Mouse (Mus musculus): ENCODE measurements around the gene Ptov1. TPM values are rescaled to one million over a fixed set of nuclear protein-coding genes. Genes with fewer than 3 reads are reported as not detected.

Gene Ptov1
- total and polyA plus RNA-seq, 2 experiments from 2014 or later: 430 to 500 TPM

DNA sequence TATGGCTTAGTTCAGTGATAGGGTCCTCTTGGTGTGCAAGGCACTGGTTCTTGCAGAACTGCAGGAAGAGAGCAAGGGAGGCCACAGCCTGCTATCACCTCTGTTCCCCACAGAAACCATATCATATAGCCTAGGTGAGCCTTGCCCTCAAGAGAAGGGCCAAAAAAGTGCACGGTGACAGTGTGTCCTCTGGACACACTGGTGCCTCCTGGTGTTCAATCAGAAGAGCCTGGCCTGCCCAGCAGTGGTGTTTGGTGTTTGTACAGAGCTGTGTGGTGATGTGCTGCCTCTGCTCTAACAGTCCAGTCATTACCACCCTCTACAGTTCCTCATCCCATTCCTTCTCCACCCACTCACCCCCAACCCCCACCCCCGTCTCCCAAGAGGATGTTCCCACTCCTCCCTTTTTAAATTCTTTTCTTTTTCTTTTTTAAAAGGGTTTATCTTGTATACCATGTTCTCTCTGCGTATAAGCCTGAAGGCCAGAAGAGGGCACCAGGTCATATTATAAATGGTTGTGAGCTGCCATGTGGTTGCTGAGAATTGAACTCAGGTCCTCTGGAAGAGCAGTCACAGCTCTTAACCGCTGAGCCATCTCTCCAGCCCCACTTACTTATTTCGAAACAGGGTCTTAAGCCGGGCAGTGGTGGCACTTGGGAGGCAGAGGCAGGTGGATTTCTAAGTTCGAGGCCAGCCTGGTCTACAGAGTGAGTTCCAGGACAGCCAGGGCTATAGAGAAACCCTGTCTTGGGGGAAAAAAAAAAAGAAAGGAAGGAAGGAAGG lies 47.7 kb downstream of the Ptov1 start:
- WGBS: 86% methylated on average over 7 of the region's 7 CpGs
- Histone ChIP-seq H3K9me3 (ENCODE audit: low read length) (no peaks in the 10 kb centered on the region), H3K36me3 (ENCODE audit: insufficient read depth, low read length) (no peaks in the 10 kb centered on the region), H3K4me1 (ENCODE audit: insufficient read depth, low read length) (peaks cover 18% of the 10 kb centered on the region), H3K9ac (replicated peaks; ENCODE audit: low read length, poor library complexity, severe bottlenecking) (no peak overlapping the region), H3K4me3 (ENCODE audit: low read depth, low read length) (no peak overlapping the region), H3K27ac (ENCODE audit: low read depth, low read length) (no peak overlapping the region), H3K27me3 (ENCODE audit: insufficient read depth, low read length) (no peaks in the 10 kb centered on the region), H3K4me2 (ENCODE audit: low read depth, low read length, poor library complexity, severe bottlenecking) (no peak overlapping the region)
- no peak for TF ChIP-seq CTCF (IDR thresholded peaks at IDR 0.05)
- ATAC-seq (ENCODE audit: low FRiP score) (no peak), DNase-seq (ENCODE audit: low spot score) (no peak)

GRCm38 (mm10) chr7:44820525-44820924 lies 49.1 kb downstream of the Ptov1 start:
- TF ChIP-seq CTCF (IDR thresholded peaks at IDR 0.05): no peak
- H3K27me3 ChIP-seq (ENCODE audit: insufficient read depth, low read length): no peaks in the 10 kb centered on the region
- H3K4me3 ChIP-seq (ENCODE audit: low read depth, low read length): no peak overlapping the region
- no peak overlapping the region for H3K9ac ChIP-seq (replicated peaks; ENCODE audit: low read length, poor library complexity, severe bottlenecking)
- H3K36me3 ChIP-seq (ENCODE audit: insufficient read depth, low read length): no peaks in the 10 kb centered on the region
- H3K4me1 ChIP-seq (ENCODE audit: insufficient read depth, low read length): peaks cover 18% of the 10 kb centered on the region
- no peak for ATAC-seq (ENCODE audit: low FRiP score)
- WGBS: 91% methylated on average over 3 of the region's 3 CpGs
- H3K9me3 ChIP-seq (ENCODE audit: low read length): no peaks in the 10 kb centered on the region
- no peak overlapping the region for H3K27ac ChIP-seq (ENCODE audit: low read depth, low read length)
- no peak overlapping the region for H3K4me2 ChIP-seq (ENCODE audit: low read depth, low read length, poor library complexity, severe bottlenecking)
- no peak for DNase-seq (ENCODE audit: low spot score)

GRCm38 (mm10) chr7:44819863-44820262 lies 49.7 kb downstream of the Ptov1 start:
- no peaks in the 10 kb centered on the region for H3K9me3 ChIP-seq (ENCODE audit: low read length)
- H3K27me3 ChIP-seq (ENCODE audit: insufficient read depth, low read length): no peaks in the 10 kb centered on the region
- H3K4me2 ChIP-seq (ENCODE audit: low read depth, low read length, poor library complexity, severe bottlenecking): no peak overlapping the region
- no peak overlapping the region for H3K4me3 ChIP-seq (ENCODE audit: low read depth, low read length)
- H3K36me3 ChIP-seq (ENCODE audit: insufficient read depth, low read length): no peaks in the 10 kb centered on the region
- no peak overlapping the region for H3K27ac ChIP-seq (ENCODE audit: low read depth, low read length)
- no peak overlapping the region for H3K9ac ChIP-seq (replicated peaks; ENCODE audit: low read length, poor library complexity, severe bottlenecking)
- TF ChIP-seq CTCF (IDR thresholded peaks at IDR 0.05): no peak
- ATAC-seq (ENCODE audit: low FRiP score): no peak
- DNase-seq (ENCODE audit: low spot score): no peak
- WGBS: 66% methylated on average over 5 of the region's 5 CpGs
- H3K4me1 ChIP-seq (ENCODE audit: insufficient read depth, low read length): peaks cover 18% of the 10 kb centered on the region

GRCm38 (mm10) chr7:44819391-44819790 lies 50.2 kb downstream of the Ptov1 start:
- no peaks in the 10 kb centered on the region for H3K36me3 ChIP-seq (ENCODE audit: insufficient read depth, low read length)
- WGBS: 93% methylated on average over 2 of the region's 2 CpGs
- H3K4me3 ChIP-seq (ENCODE audit: low read depth, low read length): no peak overlapping the region
- ATAC-seq (ENCODE audit: low FRiP score) (no peak), DNase-seq (ENCODE audit: low spot score) (no peak)
- no peaks in the 10 kb centered on the region for H3K9me3 ChIP-seq (ENCODE audit: low read length)
- H3K4me2 ChIP-seq (ENCODE audit: low read depth, low read length, poor library complexity, severe bottlenecking): no peak overlapping the region; the same call in 1 of the 2 replicates
- no peak overlapping the region for H3K27ac ChIP-seq (ENCODE audit: low read depth, low read length)
- H3K27me3 ChIP-seq (ENCODE audit: insufficient read depth, low read length): no peaks in the 10 kb centered on the region
- TF ChIP-seq CTCF (IDR thresholded peaks at IDR 0.05): no peak
- no peak overlapping the region for H3K9ac ChIP-seq (replicated peaks; ENCODE audit: low read length, poor library complexity, severe bottlenecking)
- H3K4me1 ChIP-seq (ENCODE audit: insufficient read depth, low read length): peaks cover 18% of the 10 kb centered on the region

DNA sequence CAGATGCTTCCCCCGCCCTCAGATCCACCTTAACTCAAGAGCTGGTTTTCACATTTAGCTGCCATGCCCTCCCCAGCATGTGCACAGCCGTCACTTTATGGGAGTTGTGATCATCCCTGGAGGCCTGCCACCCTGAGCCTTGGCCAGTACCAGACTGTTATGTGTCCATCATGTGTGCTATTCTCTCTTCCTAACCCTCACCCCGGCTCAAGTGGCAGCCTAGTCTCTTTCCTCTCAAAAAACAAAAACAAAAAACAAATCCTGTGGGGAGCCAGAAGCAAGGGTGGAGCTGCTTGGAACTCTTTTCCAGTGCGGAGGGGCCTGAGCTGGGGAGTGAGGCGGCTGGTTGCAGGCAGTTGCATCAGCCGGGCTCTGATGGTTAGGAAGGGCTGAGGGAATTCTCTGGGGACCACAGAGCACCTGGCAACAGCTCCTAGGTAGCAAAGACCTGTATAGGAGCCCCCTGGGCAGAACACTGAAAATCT lies 50.8 kb downstream of the Ptov1 start:
- Histone ChIP-seq H3K4me2 (ENCODE audit: low read depth, low read length, poor library complexity, severe bottlenecking) (peak overlapping the region; percentile 29), H3K9me3 (ENCODE audit: low read length) (no peaks in the 10 kb centered on the region), H3K4me1 (ENCODE audit: insufficient read depth, low read length) (peaks cover 18% of the 10 kb centered on the region), H3K4me3 (ENCODE audit: low read depth, low read length) (no peak overlapping the region), H3K27me3 (ENCODE audit: insufficient read depth, low read length) (no peaks in the 10 kb centered on the region), H3K27ac (ENCODE audit: low read depth, low read length) (no peak overlapping the region), H3K36me3 (ENCODE audit: insufficient read depth, low read length) (no peaks in the 10 kb centered on the region), H3K9ac (replicated peaks; ENCODE audit: low read length, poor library complexity, severe bottlenecking) (peak overlapping the region; percentile 39; the same call in 1 of the 2 replicates)
- ATAC-seq (ENCODE audit: low FRiP score) (no peak), DNase-seq (ENCODE audit: low spot score) (peak; percentile 15)
- WGBS: 39% methylated on average over 6 of the region's 6 CpGs
- TF ChIP-seq CTCF (IDR thresholded peaks at IDR 0.05): no peak

DNA sequence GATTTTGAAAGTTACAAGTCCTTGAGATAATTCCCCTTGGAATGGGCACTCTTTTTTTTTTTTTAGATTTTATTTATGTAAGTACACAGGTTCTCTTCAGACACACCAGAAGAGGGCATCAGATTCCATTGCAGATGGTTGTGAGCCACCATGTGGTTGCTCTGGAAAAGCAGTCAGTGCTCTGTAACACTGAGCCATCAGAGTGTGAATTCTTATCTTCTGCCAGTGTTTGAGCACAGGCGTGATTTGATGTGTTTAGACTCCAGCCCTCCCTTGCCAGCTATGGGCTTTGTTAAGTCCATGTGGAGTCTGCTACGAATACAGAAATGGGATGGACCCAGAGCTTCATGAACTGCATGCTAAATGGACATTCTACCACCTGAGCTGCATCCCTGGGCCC lies 51.4 kb downstream of the Ptov1 start:
- 16% methylated on average over 2 of the region's 2 CpGs for WGBS
- H3K9me3 ChIP-seq (ENCODE audit: low read length): no peaks in the 10 kb centered on the region
- H3K4me2 ChIP-seq (ENCODE audit: low read depth, low read length, poor library complexity, severe bottlenecking): peak overlapping the region; percentile 79
- peak; percentile 54 for TF ChIP-seq CTCF (IDR thresholded peaks at IDR 0.05)
- H3K4me3 ChIP-seq (ENCODE audit: low read depth, low read length): no peak overlapping the region
- H3K27me3 ChIP-seq (ENCODE audit: insufficient read depth, low read length): no peaks in the 10 kb centered on the region
- ATAC-seq (ENCODE audit: low FRiP score) (no peak), DNase-seq (ENCODE audit: low spot score) (peak; percentile 33)
- no peak overlapping the region for H3K27ac ChIP-seq (ENCODE audit: low read depth, low read length)
- H3K4me1 ChIP-seq (ENCODE audit: insufficient read depth, low read length): peaks cover 18% of the 10 kb centered on the region
- H3K36me3 ChIP-seq (ENCODE audit: insufficient read depth, low read length): no peaks in the 10 kb centered on the region
- H3K9ac ChIP-seq (replicated peaks; ENCODE audit: low read length, poor library complexity, severe bottlenecking): no peak overlapping the region

All from midbrain, postnatal 0 days (tissue).